Mouse (Mus musculus) kidney, embryonic 14.5 days (tissue): Measurements from ENCODE around the gene Kyat3. TPM values are rescaled to one million over a fixed set of nuclear protein-coding genes. Genes with fewer than 3 reads are reported as not detected.

Source experiments
- polyA plus RNA-seq: library from polyadenylated mRNA; unstranded; fragments of >200 nt; fragmentation: Nextera tagmentation; extraction: Ambion mirVana; gene quantifications from 2 replicates; pipeline ENCODE4 v1.2.1, GENCODE M21; 2014

Gene Kyat3
- polyA plus RNA-seq, 1 experiment from 2014 or later, result 24.5 TPM

Other genes with a start within 250 kb of the Kyat3 start
- not detected in 2 replicates for gene Gbp5, start 207.1 kb upstream of the Kyat3 start, polyA plus RNA-seq
- 1.1 and 2.5 TPM in 2 replicates for gene Gbp7, start 170.7 kb upstream of the Kyat3 start, polyA plus RNA-seq
- gene Gbp3, start 141.0 kb upstream of the Kyat3 start, polyA plus RNA-seq, result 1.2 and 1.3 TPM in 2 replicates
- not detected in 2 replicates for gene Gbp2b, start 106.2 kb upstream of the Kyat3 start, polyA plus RNA-seq
- 0.99 and 1.2 TPM in 2 replicates for gene Gbp2, start 80.4 kb upstream of the Kyat3 start, polyA plus RNA-seq
- 81.6 and 106 TPM in 2 replicates for gene Gtf2b, start 64.0 kb downstream of the Kyat3 start, polyA plus RNA-seq
- gene Pkn2, start 181.0 kb downstream of the Kyat3 start, polyA plus RNA-seq, result 56.9 and 57.5 TPM in 2 replicates